Mouse (Mus musculus): ENCODE measurements around the gene Alyref2. TPM values are rescaled to one million over a fixed set of nuclear protein-coding genes. Genes with fewer than 3 reads are reported as not detected.

The Alyref2 gene
- 16.8 and 18.8 TPM in 2 replicates for polyA plus RNA-seq (2015; fragmentation: Nextera tagmentation; extraction: Ambion mirVana)

GRCm38 (mm10) chr1:171503250-171503591 lies at the start of gene Alyref2:
Alyref2 (plus strand) TSS chr1:171503478.

GRCm38 (mm10) chr1:171535194-171535593 lies 31.9 kb downstream of the Alyref2 start, which contains the start of gene Itln1:
Itln1 (minus strand) TSS chr1:171535294.

Other genes with a start within 250 kb of the Alyref2 start
- 25.8 and 38.1 TPM in 2 replicates for gene B4galt3, start 233.2 kb upstream of the Alyref2 start, polyA plus RNA-seq (2015; fragmentation: Nextera tagmentation; extraction: Ambion mirVana)
- 19.7 and 42.8 TPM in 2 replicates for gene Ppox, start 222.3 kb upstream of the Alyref2 start, polyA plus RNA-seq (2015; fragmentation: Nextera tagmentation; extraction: Ambion mirVana)
- 27.7 and 43.9 TPM in 2 replicates for gene Usp21, start 215.5 kb upstream of the Alyref2 start, polyA plus RNA-seq (2015; fragmentation: Nextera tagmentation; extraction: Ambion mirVana)
- 136 and 154 TPM in 2 replicates for gene Ufc1, start 208.5 kb upstream of the Alyref2 start, polyA plus RNA-seq (2015; fragmentation: Nextera tagmentation; extraction: Ambion mirVana)
- 25.9 and 36.8 TPM in 2 replicates for gene Dedd, start 174.3 kb upstream of the Alyref2 start, polyA plus RNA-seq (2015; fragmentation: Nextera tagmentation; extraction: Ambion mirVana)
- 36.4 and 71.2 TPM in 2 replicates for gene Nit1, start 157.8 kb upstream of the Alyref2 start, polyA plus RNA-seq (2015; fragmentation: Nextera tagmentation; extraction: Ambion mirVana)
- 71.6 and 101 TPM in 2 replicates for gene Pfdn2, start 157.8 kb upstream of the Alyref2 start, polyA plus RNA-seq (2015; fragmentation: Nextera tagmentation; extraction: Ambion mirVana)
- gene Klhdc9, start 142.7 kb upstream of the Alyref2 start, polyA plus RNA-seq (2015; fragmentation: Nextera tagmentation; extraction: Ambion mirVana) = 5.3 and 6.9 TPM in 2 replicates
- 0.19 and 0.27 TPM in 2 replicates for gene Nectin4, start 133.4 kb upstream of the Alyref2 start, polyA plus RNA-seq (2015; fragmentation: Nextera tagmentation; extraction: Ambion mirVana)
- gene Arhgap30, start 114.5 kb upstream of the Alyref2 start, polyA plus RNA-seq (2015; fragmentation: Nextera tagmentation; extraction: Ambion mirVana) = 2.2 and 2.3 TPM in 2 replicates
- gene Usf1, start 92.2 kb upstream of the Alyref2 start, polyA plus RNA-seq (2015; fragmentation: Nextera tagmentation; extraction: Ambion mirVana) = 54.5 and 56.5 TPM in 2 replicates
- gene Tstd1, start 84.6 kb upstream of the Alyref2 start, polyA plus RNA-seq (2015; fragmentation: Nextera tagmentation; extraction: Ambion mirVana) = 2.3 and 2.7 TPM in 2 replicates
- gene F11r, start 65.9 kb upstream of the Alyref2 start, polyA plus RNA-seq (2015; fragmentation: Nextera tagmentation; extraction: Ambion mirVana) = 56.2 and 87.2 TPM in 2 replicates
- gene Itln1, start 31.8 kb downstream of the Alyref2 start, polyA plus RNA-seq (2015; fragmentation: Nextera tagmentation; extraction: Ambion mirVana) = not detected in 2 replicates
- 0.38 and 0.55 TPM in 2 replicates for gene Cd244a, start 55.7 kb downstream of the Alyref2 start, polyA plus RNA-seq (2015; fragmentation: Nextera tagmentation; extraction: Ambion mirVana)
- 0.41 and 0.77 TPM in 2 replicates for gene Ly9, start 103.9 kb downstream of the Alyref2 start, polyA plus RNA-seq (2015; fragmentation: Nextera tagmentation; extraction: Ambion mirVana)
- 0.55 and 0.99 TPM in 2 replicates for gene Slamf7, start 149.6 kb downstream of the Alyref2 start, polyA plus RNA-seq (2015; fragmentation: Nextera tagmentation; extraction: Ambion mirVana)
- gene Cd48, start 178.5 kb downstream of the Alyref2 start, polyA plus RNA-seq (2015; fragmentation: Nextera tagmentation; extraction: Ambion mirVana) = 12.1 and 20.0 TPM in 2 replicates

Data from adrenal gland, postnatal 0 days (tissue).